Comparison of ENCODE assay signal across 22 mouse cellular contexts in the genomic region with DNA sequence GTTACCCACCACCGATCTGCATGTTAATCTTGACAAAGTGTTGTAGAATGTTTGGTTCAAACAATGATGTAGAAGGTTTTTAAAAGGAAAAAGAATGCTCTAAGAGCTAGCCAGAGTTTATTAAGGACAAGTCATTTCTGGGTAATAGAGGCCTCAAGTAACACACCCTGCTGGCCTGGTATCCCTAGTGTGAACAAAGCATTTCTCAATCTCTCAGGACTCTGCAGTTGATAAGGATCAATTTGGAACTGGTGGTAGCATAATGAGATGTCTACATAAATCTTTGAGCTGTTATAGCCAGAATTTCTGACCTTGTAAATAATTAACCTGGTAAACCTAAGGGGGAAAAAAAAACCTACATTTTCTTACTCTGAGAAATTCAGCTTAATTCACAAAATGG.
DNase-seq lines count a peak whose midpoint lies in the region; ATAC-seq and TF ChIP-seq lines count a peak whose summit lies in the region.
"Had no signal": no experiment of that assay in that cellular context is flagged by ENCODE, and none has a peak within 500 bp of the region (broad histone marks: within the 10 kb centered on the region; RNA-seq: fewer than 3 reads in every experiment).

No protein-coding gene starts in this region.

- TF ChIP-seq POLR2A in embryonic fibroblast, embryonic 13.5 days (IDR thresholded peaks at IDR 0.05; ENCODE audit: low read depth, low read length): no peak

- in situ Hi-C loops in Patski (cut with MboI; ENCODE audit: low pct_unique_long_range_greater_than_20kb): no loop called here

- H3K4me1 ChIP-seq in kidney, embryonic 16.5 days (ENCODE audit: insufficient read depth, low read length): peaks cover 4% of the 10 kb centered on the region; the same call in 1 of the 2 replicates
- H3K4me1 ChIP-seq in embryonic fibroblast, embryonic 13.5 days (ENCODE audit: control insufficient read depth, insufficient read depth, low read length): no peaks in the 10 kb centered on the region; the same call in none of the 2 replicates

- POLR2A ChIA-PET in Patski (lab: Charles Lee): interaction anchor here (0.7 kb wide), 1 partner anchor 199 kb away, joined by 3 read pairs; no protein-coding TSS in a partner anchor

- no peak overlapping the region for H3K27ac ChIP-seq in kidney, embryonic 16.5 days (ENCODE audit: low read length)
- H3K27ac ChIP-seq in embryonic fibroblast, embryonic 13.5 days (ENCODE audit: insufficient read depth, low read length): peak overlapping the region; percentile 59
- H3K27ac ChIP-seq: embryonic facial prominence, embryonic 12.5 days; forebrain, embryonic 10.5 days; forebrain, embryonic 12.5 days had no signal

- CTCF ChIA-PET in Patski (lab: Charles Lee): interaction anchor here (1.0 to 1.7 kb wide), 8 partner anchors 16 to 136 kb away, joined by 3 to 5 read pairs (median 4); no protein-coding TSS in a partner anchor

- H3K36me3 ChIP-seq in kidney, embryonic 16.5 days (ENCODE audit: insufficient read depth, low read length): peaks cover 23% of the 10 kb centered on the region; the same call in 1 of the 2 replicates
- H3K36me3 ChIP-seq: embryonic facial prominence, embryonic 12.5 days; forebrain, embryonic 10.5 days; forebrain, embryonic 12.5 days had no signal

- no peak for DNase-seq in kidney, adult 9 months
- peak; percentile 24 for DNase-seq in Patski (ENCODE audit: low read depth, low spot score)
- peak; percentile 57 for DNase-seq in gonadal fat pad, adult 2 months (ENCODE audit: low read depth)
- no peak for DNase-seq in thymus, postnatal 25 days
- no peak for DNase-seq in left cerebral cortex, postnatal 14 days (ENCODE audit: low spot score in 2 of 2)
- DNase-seq: adrenal gland, adult 8-10 months; adrenal gland, postnatal 14 days; adrenal gland, postnatal 36 days; cerebellum, adult 11-12 months; cerebellum, adult 2 months; cerebellum, adult 9-10 months; cerebellum, postnatal 10 days; cerebellum, postnatal 25 days; embryo, embryonic 11 days had no signal

- H3K4me2 ChIP-seq in kidney, embryonic 16.5 days (replicated peaks; ENCODE audit: low read depth, low read length): no peak overlapping the region
- H3K4me2 ChIP-seq: embryonic facial prominence, embryonic 12.5 days; forebrain, embryonic 12.5 days had no signal

- TF ChIP-seq CTCF in Patski (IDR thresholded peaks at IDR 0.05): no peak
- no peak for TF ChIP-seq CTCF in embryonic fibroblast, embryonic 13.5 days (IDR thresholded peaks at IDR 0.05; ENCODE audit: borderline replicate concordance, insufficient read depth, low read length)

- no peak overlapping the region for H3K9ac ChIP-seq in kidney, embryonic 16.5 days (replicated peaks; ENCODE audit: low read length)
- H3K9ac ChIP-seq: embryonic facial prominence, embryonic 12.5 days; forebrain, embryonic 12.5 days had no signal

- no peaks in the 10 kb centered on the region for H3K27me3 ChIP-seq in kidney, embryonic 16.5 days (ENCODE audit: insufficient read depth, low read length)
- H3K27me3 ChIP-seq in Patski: no peaks in the 10 kb centered on the region
- H3K27me3 ChIP-seq: embryonic facial prominence, embryonic 12.5 days; forebrain, embryonic 12.5 days had no signal

- 88% methylated on average over 1 of the region's 1 CpGs for WGBS in kidney, embryonic 16.5 days

- no peaks in the 10 kb centered on the region for H3K9me3 ChIP-seq in kidney, embryonic 16.5 days (ENCODE audit: low read length)
- H3K9me3 ChIP-seq: embryonic facial prominence, embryonic 12.5 days; forebrain, embryonic 10.5 days; forebrain, embryonic 12.5 days had no signal

- intact Hi-C loops in left cerebral cortex, postnatal 14 days (cut with DNase I): no loop called here

- ATAC-seq in kidney, embryonic 16.5 days (ENCODE audit: low FRiP score, low TSS enrichment): peak; percentile 70; the same call in 1 of the 2 replicates
- peak; percentile 26 for ATAC-seq in Patski
- ATAC-seq: activated CD4-positive, CD25-positive, alpha-beta regulatory T cell, adult 4 months; forebrain, embryonic 14.5 days; forebrain, embryonic 16.5 days had no signal

- no peak overlapping the region for H3K4me3 ChIP-seq in kidney, embryonic 16.5 days (ENCODE audit: low read length)
- no peak overlapping the region for H3K4me3 ChIP-seq in embryonic fibroblast, embryonic 13.5 days (ENCODE audit: insufficient read depth, low read length)
- H3K4me3 ChIP-seq: embryonic facial prominence, embryonic 12.5 days; forebrain, embryonic 10.5 days; forebrain, embryonic 12.5 days had no signal

Comparison
In these comparisons a context has a peak if more than half of its experiments do, and no peak if none do; other contexts are left out.
1. DNase-seq: peak in Patski (single experiment) and gonadal fat pad, adult 2 months (single experiment); none in kidney, adult 9 months (single experiment), thymus, postnatal 25 days (single experiment) and left cerebral cortex, postnatal 14 days (0 of 2).